Mouse (Mus musculus) heart, postnatal 0 days (tissue): ENCODE data around the gene Gm21974.

ENCODE experiments used
- CTCF ChIP-seq: IDR thresholded peaks from 2 replicates; pipeline ENCODE4 v1.5.1; 2016; ENCODE audit warnings: antibody characterized with exemption, control low read depth, low read depth
- EP300 ChIP-seq: IDR thresholded peaks from 2 replicates; pipeline ENCODE4 v1.6.1; 2016; ENCODE audit warnings: antibody characterized with exemption, low read depth

DNA sequence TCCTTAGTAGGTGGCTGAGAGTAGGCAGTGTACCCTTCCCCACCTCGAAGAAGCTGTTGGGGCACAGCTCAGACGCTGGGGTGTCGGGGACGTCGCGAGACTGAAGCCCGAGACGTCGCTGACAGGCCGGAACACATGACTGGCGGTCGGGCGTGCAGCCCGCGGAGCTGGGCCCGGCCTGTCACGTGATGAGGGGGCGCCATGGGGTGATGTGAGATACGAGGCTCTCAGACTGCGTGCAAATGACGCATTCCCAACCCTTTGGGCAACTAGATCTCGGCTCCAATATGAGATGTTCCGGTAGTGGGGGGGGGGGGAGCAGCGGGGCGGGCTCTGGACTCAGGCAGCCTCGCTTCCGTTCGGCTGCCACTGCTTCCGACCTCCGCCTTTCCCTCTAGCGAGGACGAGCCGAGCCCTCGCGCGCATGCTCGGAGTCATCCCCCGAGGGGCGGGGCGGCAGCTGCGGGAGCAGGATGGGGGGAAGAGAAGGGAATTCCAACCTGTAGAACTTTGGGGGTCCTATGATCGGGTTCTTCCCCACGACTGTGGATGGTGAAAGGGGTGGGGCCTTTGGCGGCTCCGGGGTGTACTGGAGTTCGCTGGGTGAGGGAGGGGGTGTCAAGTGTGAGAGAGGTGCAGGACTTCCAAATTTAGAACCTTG lies 53.8 kb downstream of the Gm21974 start:
- TF ChIP-seq CTCF = 0 out of 2 replicates have a peak, but pooled peaks have one; percentile 3
- peak; percentile 59; the same call in 1 of the 2 replicates for TF ChIP-seq EP300
